In the genomic region with DNA sequence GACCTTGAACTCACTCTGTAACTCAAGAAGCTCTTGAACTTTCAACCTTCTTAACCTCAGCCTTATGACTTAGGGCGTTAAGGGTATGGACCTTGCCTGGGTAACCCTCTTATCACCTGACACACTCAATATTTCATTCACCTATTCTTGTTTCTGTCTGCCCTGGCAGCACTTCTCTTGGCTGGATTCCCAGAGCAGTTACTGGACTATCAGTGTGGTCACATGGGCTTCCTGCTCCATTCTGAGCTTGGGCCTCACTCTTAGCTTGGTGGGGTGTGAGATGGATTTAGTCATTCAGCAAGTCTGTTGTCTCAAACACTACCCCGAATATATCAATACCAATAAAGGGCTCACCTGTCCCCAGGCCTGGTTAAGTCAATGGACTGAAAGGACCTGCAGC, we compare ENCODE assay signal across 16 mouse cellular contexts.
DNase-seq lines count a peak whose midpoint lies in the region; ATAC-seq lines count a peak whose summit lies in the region.
"Had no signal": no experiment of that assay in that cellular context is flagged by ENCODE, and none has a peak within 500 bp of the region (broad histone marks: within the 10 kb centered on the region; RNA-seq: fewer than 3 reads in every experiment).

No protein-coding gene starts in this region.

- peak; percentile 95 for DNase-seq in heart, adult 11 months
- no peak for DNase-seq in heart, embryonic 10.5 days (ENCODE audit: low spot score)
- DNase-seq in R1 (ENCODE audit: low read depth, low spot score) = peak; percentile 57
- peak; percentile 63 for DNase-seq in heart, postnatal 4 days
- DNase-seq in lung, postnatal 36 days = no peak
- DNase-seq in spleen, adult 18-20 months = no peak
- no peak for DNase-seq in kidney, postnatal 4 days
- DNase-seq: adrenal gland, postnatal 36 days; gastrocnemius, postnatal 25 days; kidney, adult 18-20 months; kidney, postnatal 14 days had no signal

- H3K27me3 ChIP-seq in heart, embryonic 10.5 days (ENCODE audit: insufficient read depth, poor library complexity, severe bottlenecking) = peaks cover 20% of the 10 kb centered on the region
- H3K27me3 ChIP-seq in heart, embryonic 11.5 days (ENCODE audit: control insufficient read depth, insufficient read depth, low read length) = peaks cover 3% of the 10 kb centered on the region; the same call in 1 of the 2 replicates
- H3K27me3 ChIP-seq: hindbrain, embryonic 12.5 days; liver, embryonic 12.5 days; stomach, embryonic 15.5 days had no signal

- no peak overlapping the region for H3K9ac ChIP-seq in heart, embryonic 11.5 days (ENCODE audit: low read depth, low read length)
- H3K9ac ChIP-seq: hindbrain, embryonic 12.5 days; liver, embryonic 12.5 days; stomach, embryonic 15.5 days had no signal

- peaks cover 18% of the 10 kb centered on the region for H3K4me1 ChIP-seq in heart, embryonic 10.5 days
- H3K4me1 ChIP-seq in heart, embryonic 11.5 days (ENCODE audit: control insufficient read depth, insufficient read depth, low read length) = peaks cover 15% of the 10 kb centered on the region
- H3K4me1 ChIP-seq: liver, embryonic 12.5 days; megakaryocyte, embryonic 14.5 days; stomach, embryonic 15.5 days had no signal

- H3K9me3 ChIP-seq in heart, embryonic 10.5 days = no peaks in the 10 kb centered on the region
- H3K9me3 ChIP-seq in heart, embryonic 11.5 days (replicated peaks; ENCODE audit: control insufficient read depth, low read length) = no peaks in the 10 kb centered on the region
- H3K9me3 ChIP-seq: hindbrain, embryonic 12.5 days; stomach, embryonic 15.5 days had no signal

- no peaks in the 10 kb centered on the region for H3K36me3 ChIP-seq in heart, embryonic 10.5 days
- H3K36me3 ChIP-seq in heart, embryonic 11.5 days (ENCODE audit: control insufficient read depth, insufficient read depth, low read length) = no peaks in the 10 kb centered on the region
- H3K36me3 ChIP-seq: hindbrain, embryonic 12.5 days; liver, embryonic 12.5 days; stomach, embryonic 15.5 days had no signal

- 0 out of 2 replicates have a peak, but pooled peaks have one; percentile 61 for ATAC-seq in heart, embryonic 11.5 days (replicated peaks; ENCODE audit: insufficient number of reproducible peaks, low FRiP score, low TSS enrichment)
- ATAC-seq: liver, embryonic 12.5 days had no signal

- WGBS in heart, embryonic 10.5 days = 61% methylated on average over 2 of the region's 2 CpGs
- WGBS in heart, embryonic 11.5 days (ENCODE audit: insufficient replicate concordance) = 52% methylated on average over 2 of the region's 2 CpGs

- no peak overlapping the region for H3K27ac ChIP-seq in heart, embryonic 10.5 days
- H3K27ac ChIP-seq in heart, embryonic 11.5 days (ENCODE audit: low read depth, low read length) = peak overlapping the region; percentile 22; the same call in 1 of the 2 replicates
- H3K27ac ChIP-seq: hindbrain, embryonic 12.5 days; liver, embryonic 12.5 days; stomach, embryonic 15.5 days had no signal

- no peak overlapping the region for H3K4me2 ChIP-seq in heart, embryonic 11.5 days
- H3K4me2 ChIP-seq: hindbrain, embryonic 12.5 days; liver, embryonic 12.5 days; stomach, embryonic 15.5 days had no signal

- H3K4me3 ChIP-seq in heart, embryonic 10.5 days = no peak overlapping the region
- no peak overlapping the region for H3K4me3 ChIP-seq in heart, embryonic 11.5 days (ENCODE audit: low read depth, low read length)
- H3K4me3 ChIP-seq: hindbrain, embryonic 12.5 days; liver, embryonic 12.5 days; megakaryocyte, embryonic 14.5 days; stomach, embryonic 15.5 days had no signal

Comparison
In these comparisons a context has a peak if more than half of its experiments do, and no peak if none do; other contexts are left out.
1. DNase-seq: peak in heart, adult 11 months (single experiment), R1 (single experiment) and heart, postnatal 4 days (single experiment); none in heart, embryonic 10.5 days (single experiment), lung, postnatal 36 days (single experiment), spleen, adult 18-20 months (0 of 2) and kidney, postnatal 4 days (0 of 2).